Mouse (Mus musculus): ENCODE measurements around the gene Erv3. TPM values are rescaled to one million over a fixed set of nuclear protein-coding genes. Genes with fewer than 3 reads are reported as not detected.

Erv3 gene
- polyA plus RNA-seq, 1 experiment from 2014 or later, result not detected

DNA sequence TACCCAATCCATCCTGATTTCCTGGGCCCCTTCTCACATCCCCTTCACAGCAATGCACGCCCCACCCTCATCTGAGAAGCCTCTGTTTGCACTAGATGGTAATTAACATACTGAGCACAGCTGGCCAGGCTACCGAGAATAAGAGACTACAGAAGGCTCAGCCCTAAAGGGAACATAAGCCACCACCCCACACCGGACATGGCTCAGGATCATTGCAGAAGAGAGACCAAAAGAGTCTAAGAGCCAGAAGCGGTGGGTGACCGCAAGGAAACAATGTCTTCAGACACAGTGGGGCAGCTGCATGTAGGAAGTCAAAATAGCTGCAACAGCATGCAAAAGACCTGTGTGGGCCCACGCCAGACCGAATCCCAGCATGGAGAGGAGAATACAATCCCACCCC lies 50.7 kb downstream of the Erv3 start:
- WGBS, result 55% methylated on average over 7 of the region's 7 CpGs

DNA sequence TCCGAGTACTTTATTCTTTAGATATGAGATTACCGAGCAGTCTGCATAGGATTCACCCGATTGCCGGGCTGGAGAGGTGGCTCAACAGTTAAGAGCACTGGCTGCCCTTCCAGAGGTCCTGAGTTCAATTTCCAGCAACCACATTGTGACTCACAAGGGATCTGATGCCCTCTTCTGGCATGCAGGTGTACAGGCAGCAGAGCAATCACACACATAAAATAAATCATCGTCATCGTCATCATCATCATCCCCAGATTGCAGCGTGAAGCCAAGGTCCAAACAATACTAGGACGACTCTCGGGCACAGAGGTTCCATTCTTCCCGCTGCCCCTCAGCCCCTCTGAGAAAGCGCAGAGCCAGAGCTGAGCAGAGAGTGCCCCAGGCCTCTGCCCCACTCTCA lies 51.9 kb downstream of the Erv3 start:
- Histone ChIP-seq H3K9ac (ENCODE audit: low read depth, low read length) (no peak overlapping the region), H3K4me3 (replicated peaks; ENCODE audit: low read depth, low read length) (no peak overlapping the region), H3K9me3 (replicated peaks; ENCODE audit: low read length) (no peaks in the 10 kb centered on the region), H3K27me3 (ENCODE audit: insufficient read depth, low read length) (no peaks in the 10 kb centered on the region), H3K4me2 (ENCODE audit: low read length) (no peak overlapping the region), H3K27ac (no peak overlapping the region), H3K36me3 (ENCODE audit: insufficient read depth, low read length) (no peaks in the 10 kb centered on the region), H3K4me1 (replicated peaks; ENCODE audit: insufficient read depth, low read length) (no peaks in the 10 kb centered on the region)
- 65% methylated on average over 11 of the region's 11 CpGs for WGBS
- TF ChIP-seq CTCF (IDR thresholded peaks at IDR 0.05; ENCODE audit: low read depth), result peak; percentile 67
- no peak for ATAC-seq (replicated peaks; ENCODE audit: low FRiP score, low read depth)
- DNase-seq (ENCODE audit: low spot score), result no peak

More for the DNA sequence above, 50.7 kb downstream of the Erv3 start:
- no peak for TF ChIP-seq CTCF (IDR thresholded peaks at IDR 0.05; ENCODE audit: low read depth)
- no peaks in the 10 kb centered on the region for H3K9me3 ChIP-seq (replicated peaks; ENCODE audit: low read length)
- DNase-seq (ENCODE audit: low spot score), result no peak
- H3K4me3 ChIP-seq (replicated peaks; ENCODE audit: low read depth, low read length), result no peak overlapping the region
- H3K36me3 ChIP-seq (ENCODE audit: insufficient read depth, low read length), result no peaks in the 10 kb centered on the region
- no peak overlapping the region for H3K9ac ChIP-seq (ENCODE audit: low read depth, low read length)
- ATAC-seq (replicated peaks; ENCODE audit: low FRiP score, low read depth), result no peak
- no peaks in the 10 kb centered on the region for H3K4me1 ChIP-seq (replicated peaks; ENCODE audit: insufficient read depth, low read length)
- no peak overlapping the region for H3K27ac ChIP-seq
- no peak overlapping the region for H3K4me2 ChIP-seq (ENCODE audit: low read length)
- 0 out of 2 replicates have a peak, but pooled peaks cover under 1% of the 10 kb centered on the region for H3K27me3 ChIP-seq (ENCODE audit: insufficient read depth, low read length)

DNA sequence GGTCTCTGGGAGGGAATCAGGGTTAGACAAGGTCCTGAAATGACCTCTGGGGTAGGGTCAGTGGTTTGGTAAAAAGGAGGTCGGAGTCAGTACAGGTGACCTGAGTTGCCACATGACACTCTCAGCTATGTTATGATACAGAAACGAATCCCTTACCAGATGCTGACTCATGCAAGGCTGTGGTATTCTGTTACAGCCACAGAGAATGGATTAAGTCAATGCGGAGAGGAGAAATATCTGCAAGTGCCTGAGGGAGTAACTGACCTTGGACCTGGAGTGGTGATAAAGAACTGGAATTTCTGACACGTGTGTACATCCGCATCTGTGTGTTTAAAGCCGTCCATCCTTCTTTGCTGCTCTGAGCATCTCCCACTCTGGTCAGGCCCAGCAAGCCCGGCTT lies 52.7 kb downstream of the Erv3 start:
- ATAC-seq (replicated peaks; ENCODE audit: low FRiP score, low read depth) (no peak), DNase-seq (ENCODE audit: low spot score) (no peak)
- H3K4me1 ChIP-seq (replicated peaks; ENCODE audit: insufficient read depth, low read length), result no peaks in the 10 kb centered on the region
- no peak overlapping the region for H3K27ac ChIP-seq
- no peak for TF ChIP-seq CTCF (IDR thresholded peaks at IDR 0.05; ENCODE audit: low read depth)
- WGBS, result 28% methylated on average over 7 of the region's 7 CpGs
- H3K9me3 ChIP-seq (replicated peaks; ENCODE audit: low read length), result no peaks in the 10 kb centered on the region
- H3K4me3 ChIP-seq (replicated peaks; ENCODE audit: low read depth, low read length), result no peak overlapping the region
- no peak overlapping the region for H3K4me2 ChIP-seq (ENCODE audit: low read length)
- no peak overlapping the region for H3K9ac ChIP-seq (ENCODE audit: low read depth, low read length)
- no peaks in the 10 kb centered on the region for H3K36me3 ChIP-seq (ENCODE audit: insufficient read depth, low read length)
- no peaks in the 10 kb centered on the region for H3K27me3 ChIP-seq (ENCODE audit: insufficient read depth, low read length)

DNA sequence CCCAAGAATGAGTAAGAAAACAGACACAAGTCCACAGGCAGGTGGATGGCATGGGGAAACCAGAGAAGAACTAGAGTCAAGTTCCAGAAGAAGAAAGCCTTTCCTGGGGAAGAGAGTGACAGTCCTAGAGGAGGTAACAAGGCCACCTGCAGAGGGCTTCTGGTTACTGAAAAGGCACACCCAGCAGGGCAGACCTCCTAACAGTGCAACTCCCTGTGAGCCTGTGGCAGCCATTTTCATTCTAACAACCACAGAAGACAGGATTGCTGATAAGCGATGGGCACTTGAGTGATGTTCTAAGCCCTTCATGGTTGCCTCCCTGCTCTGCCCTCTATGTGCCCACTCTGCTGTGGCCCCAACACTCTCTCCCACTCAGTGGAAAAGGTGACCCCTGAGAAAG lies 54.2 kb downstream of the Erv3 start:
- DNase-seq (ENCODE audit: low spot score), result no peak

DNA sequence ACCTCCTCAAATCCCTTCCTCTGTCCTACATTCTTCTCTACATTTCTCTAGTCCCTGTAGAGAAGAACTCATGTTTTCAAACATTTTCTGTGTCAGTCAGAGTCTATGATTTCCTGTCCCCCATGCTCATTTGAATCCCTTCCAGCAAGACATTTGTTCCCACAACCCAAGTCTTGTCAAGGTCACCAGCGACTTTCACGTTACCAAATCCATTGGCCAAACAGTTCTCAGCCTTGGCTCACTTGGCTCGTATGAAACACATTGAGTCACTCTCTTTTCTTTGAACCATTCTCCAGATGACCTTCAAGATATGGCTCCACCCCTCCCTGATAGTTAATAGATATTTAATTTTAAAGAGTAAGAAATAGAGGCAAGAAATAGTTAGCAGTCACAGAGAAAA lies 55.7 kb downstream of the Erv3 start:
- TF ChIP-seq CTCF (IDR thresholded peaks at IDR 0.05; ENCODE audit: low read depth), result no peak
- Histone ChIP-seq H3K4me1 (replicated peaks; ENCODE audit: insufficient read depth, low read length) (no peaks in the 10 kb centered on the region), H3K4me2 (ENCODE audit: low read length) (no peak overlapping the region), H3K27ac (no peak overlapping the region), H3K9ac (ENCODE audit: low read depth, low read length) (no peak overlapping the region), H3K36me3 (ENCODE audit: insufficient read depth, low read length) (no peaks in the 10 kb centered on the region), H3K9me3 (replicated peaks; ENCODE audit: low read length) (no peaks in the 10 kb centered on the region), H3K4me3 (replicated peaks; ENCODE audit: low read depth, low read length) (no peak overlapping the region), H3K27me3 (ENCODE audit: insufficient read depth, low read length) (no peaks in the 10 kb centered on the region)
- ATAC-seq (replicated peaks; ENCODE audit: low FRiP score, low read depth) (no peak), DNase-seq (ENCODE audit: low spot score) (no peak)
- WGBS, result 77% methylated on average over 3 of the region's 3 CpGs

More for the DNA sequence above, 54.2 kb downstream of the Erv3 start:
- no peaks in the 10 kb centered on the region for H3K36me3 ChIP-seq (ENCODE audit: insufficient read depth, low read length)
- H3K9ac ChIP-seq (ENCODE audit: low read depth, low read length), result no peak overlapping the region
- H3K27ac ChIP-seq, result no peak overlapping the region
- no peaks in the 10 kb centered on the region for H3K9me3 ChIP-seq (replicated peaks; ENCODE audit: low read length)
- ATAC-seq (replicated peaks; ENCODE audit: low FRiP score, low read depth), result no peak
- H3K4me3 ChIP-seq (replicated peaks; ENCODE audit: low read depth, low read length), result no peak overlapping the region
- no peak overlapping the region for H3K4me2 ChIP-seq (ENCODE audit: low read length)
- WGBS, result 50% methylated on average over 1 of the region's 1 CpGs
- H3K4me1 ChIP-seq (replicated peaks; ENCODE audit: insufficient read depth, low read length), result no peaks in the 10 kb centered on the region
- no peak for TF ChIP-seq CTCF (IDR thresholded peaks at IDR 0.05; ENCODE audit: low read depth)
- H3K27me3 ChIP-seq (ENCODE audit: insufficient read depth, low read length), result no peaks in the 10 kb centered on the region

Other genes with a start within 250 kb of the Erv3 start
- 63.8 and 69.9 TPM in 2 replicates for gene Prnp, start 50.2 kb upstream of the Erv3 start, polyA plus RNA-seq (2015; fragmentation: Nextera tagmentation; extraction: Ambion mirVana)
- gene Prn, start 50.2 kb upstream of the Erv3 start, polyA plus RNA-seq (2015; fragmentation: Nextera tagmentation; extraction: Ambion mirVana), result 0.20 TPM in 1 of 2 replicates, not detected in the other
- gene Prnd, start 91.1 kb upstream of the Erv3 start, polyA plus RNA-seq (2015; fragmentation: Nextera tagmentation; extraction: Ambion mirVana), result 14.1 and 17.0 TPM in 2 replicates
- gene Rassf2, start 170.5 kb upstream of the Erv3 start, polyA plus RNA-seq (2015; fragmentation: Nextera tagmentation; extraction: Ambion mirVana), result 3.0 and 3.2 TPM in 2 replicates